Mouse (Mus musculus) myocyte (in vitro differentiated cells): ENCODE measurements at regions not wholly inside any gene's neighbourhood (a gene's known extent, or its start where the extent isn't known, plus 50 kb on each side); places are given as distances from the start of the nearest gene placed in this dataset.

ENCODE experiments used
- H3K27me3 ChIP-seq: one replicate; pipeline ENCODE4 v1.6.1; 2011; ENCODE audit not compliant: control insufficient read depth, insufficient read depth, insufficient read length
- H3K36me3 ChIP-seq: one replicate; pipeline ENCODE4 v1.6.1; 2011; ENCODE audit not compliant: control insufficient read depth, insufficient read depth
- H3K4me2 ChIP-seq: one replicate; pipeline ENCODE4 v1.6.1; 2011; ENCODE audit warnings: low read depth, control low read depth
- H3K4me3 ChIP-seq: one replicate; pipeline ENCODE4 v1.5.1; 2011; ENCODE audit warnings: mild to moderate bottlenecking, control low read depth, moderate library complexity
- H3K79me2 ChIP-seq: one replicate; pipeline ENCODE4 v1.6.1; 2011; ENCODE audit not compliant: control insufficient read depth, insufficient read depth
- H3ac ChIP-seq: one replicate; pipeline ENCODE4 v1.6.1; 2011; ENCODE audit not compliant: control insufficient read depth, insufficient read length
- CEBPB ChIP-seq: IDR thresholded peaks from 2 replicates; pipeline ENCODE4 v1.6.1; 2011; ENCODE audit warnings: mild to moderate bottlenecking, moderate library complexity; ENCODE audit not compliant: poor library complexity, insufficient read depth, severe bottlenecking
- E2F4 ChIP-seq: IDR thresholded peaks from one replicate; pipeline ENCODE4 v1.6.1; 2011; ENCODE audit warnings: mild to moderate bottlenecking, control low read depth, moderate library complexity; ENCODE audit not compliant: insufficient read depth
- MAX ChIP-seq: IDR thresholded peaks from one replicate; pipeline ENCODE4 v1.6.1; 2011; ENCODE audit warnings: low read depth, mild to moderate bottlenecking, control low read depth
- MYOD1 ChIP-seq, 3 experiments: IDR thresholded peaks; one replicate each; pipeline ENCODE4 v1.6.1; 2011; ENCODE audit warnings: control low read depth in 2 of 3, low read depth in 2 of 3, mild to moderate bottlenecking in 2 of 3, moderate library complexity in 1 of 3; ENCODE audit not compliant: insufficient read length in 2 of 3, control insufficient read depth in 1 of 3
- MYOG ChIP-seq, 3 experiments: IDR thresholded peaks; one replicate each; pipeline ENCODE4 v1.6.1; 2011; ENCODE audit warnings: control low read depth in 2 of 3, low read depth in 2 of 3, mild to moderate bottlenecking in 2 of 3; ENCODE audit not compliant: insufficient read length in 2 of 3, control insufficient read depth in 1 of 3, insufficient read depth in 1 of 3
- POLR2A ChIP-seq: IDR thresholded peaks from one replicate; pipeline ENCODE4 v1.6.1; 2011; ENCODE audit warnings: low read depth, mild to moderate bottlenecking, control low read depth, moderate library complexity; ENCODE audit not compliant: insufficient read length
- POLR2AphosphoS2 ChIP-seq: IDR thresholded peaks from one replicate; pipeline ENCODE4 v1.6.1; 2011; ENCODE audit warnings: low read depth, control low read depth; ENCODE audit not compliant: insufficient read length
- REST ChIP-seq: IDR thresholded peaks from one replicate; pipeline ENCODE4 v1.6.1; 2011; ENCODE audit warnings: mild to moderate bottlenecking, control low read depth, moderate library complexity; ENCODE audit not compliant: insufficient read depth, insufficient read length
- SRF ChIP-seq: IDR thresholded peaks from one replicate; pipeline ENCODE4 v1.6.1; 2011; ENCODE audit warnings: low read depth; ENCODE audit not compliant: control insufficient read depth, insufficient read length
- TCF12 ChIP-seq: IDR thresholded peaks from one replicate; pipeline ENCODE4 v1.6.1; 2011; ENCODE audit warnings: mild to moderate bottlenecking, control low read depth; ENCODE audit not compliant: poor library complexity, insufficient read depth, severe bottlenecking
- TCF3 ChIP-seq: IDR thresholded peaks from one replicate; pipeline ENCODE4 v1.6.1; 2011; ENCODE audit warnings: low read depth, control low read depth; ENCODE audit not compliant: insufficient read length
- USF1 ChIP-seq: IDR thresholded peaks from one replicate; pipeline ENCODE4 v1.6.1; 2011; ENCODE audit warnings: low read depth, mild to moderate bottlenecking, control low read depth, moderate library complexity

DNA sequence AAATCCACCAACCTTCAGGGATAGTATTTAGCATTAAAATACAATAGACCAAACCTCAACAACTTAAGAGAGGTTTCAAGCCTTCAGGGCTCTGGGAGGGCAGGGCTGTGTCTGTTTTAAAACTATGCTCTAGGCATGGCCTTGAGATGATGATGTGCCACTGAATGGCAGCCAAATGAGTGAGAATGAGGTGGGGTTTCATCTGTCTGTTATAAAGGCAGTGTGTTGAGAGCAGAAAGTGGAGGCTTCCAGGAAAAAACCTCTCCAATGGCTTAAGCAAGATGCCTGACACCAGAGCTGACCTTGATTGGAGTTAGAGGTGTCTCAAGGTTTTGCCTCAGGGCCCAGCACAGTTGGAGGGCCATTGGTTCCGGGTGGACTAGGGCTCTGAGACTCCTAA, 111.1 kb upstream of the Tut7 start:
- TF ChIP-seq TCF12 (no peak), REST (no peak), TCF3 (no peak), SRF (no peak), MYOG (IDR thresholded peaks at IDR 0.05; ENCODE audit: control insufficient read depth in 1 of 3, insufficient read depth in 1 of 3, insufficient read length in 2 of 3, low read depth in 2 of 3) (no peak), MAX (no peak), USF1 (no peak), POLR2A (no peak), E2F4 (no peak), CEBPB (no peak), MYOD1 (IDR thresholded peaks at IDR 0.05; ENCODE audit: control insufficient read depth in 1 of 3, insufficient read length in 2 of 3, low read depth in 2 of 3) (no peak), POLR2AphosphoS2 (no peak)
- no peak overlapping the region for H3K4me3 ChIP-seq
- H3K27me3 ChIP-seq = no peaks in the 10 kb centered on the region
- H3K36me3 ChIP-seq = no peaks in the 10 kb centered on the region
- no peaks in the 10 kb centered on the region for H3K79me2 ChIP-seq
- no peak overlapping the region for H3K4me2 ChIP-seq
- no peak overlapping the region for H3ac ChIP-seq

DNA sequence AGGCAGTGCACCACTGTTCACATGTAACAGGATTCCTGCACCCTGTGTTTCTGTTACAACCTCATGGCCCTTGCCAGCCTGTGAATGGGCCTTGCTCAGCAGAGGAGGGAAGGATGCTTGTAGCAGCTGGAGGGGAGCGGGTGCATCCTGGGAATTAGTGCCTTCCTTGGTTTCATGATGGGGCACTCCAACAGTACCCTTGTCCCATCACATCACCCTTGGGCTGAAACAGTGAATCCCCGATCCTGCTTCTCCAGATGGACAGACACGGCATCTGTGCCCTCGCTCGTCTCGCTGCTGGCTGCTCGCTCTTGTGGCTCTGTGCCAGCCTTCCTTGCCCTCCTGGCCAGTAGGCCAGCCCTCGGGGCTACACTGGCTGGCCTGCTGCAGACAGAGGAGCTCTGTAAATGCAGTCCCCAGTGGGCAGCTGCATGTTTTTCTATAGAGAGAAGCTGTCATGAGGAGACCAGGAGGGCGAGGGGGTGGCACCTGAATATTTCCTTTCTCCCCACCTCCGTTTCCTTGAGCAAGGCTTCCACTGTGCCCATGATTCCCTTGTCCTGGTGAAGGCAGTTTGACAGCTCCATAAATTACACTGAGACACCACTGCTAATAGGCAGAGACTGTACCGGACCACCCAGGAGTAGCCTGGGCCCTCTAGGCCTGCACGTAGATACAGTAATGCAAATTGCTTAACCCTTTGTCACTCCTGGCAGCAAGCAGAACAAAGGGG, 104.6 kb upstream of the Tut7 start:
- no peaks in the 10 kb centered on the region for H3K27me3 ChIP-seq
- no peaks in the 10 kb centered on the region for H3K36me3 ChIP-seq
- TF ChIP-seq MYOG (IDR thresholded peaks at IDR 0.05; ENCODE audit: control insufficient read depth in 1 of 3, insufficient read depth in 1 of 3, insufficient read length in 2 of 3, low read depth in 2 of 3) (no peak), TCF3 (no peak), REST (no peak), POLR2A (no peak), MYOD1 (IDR thresholded peaks at IDR 0.05; ENCODE audit: control insufficient read depth in 1 of 3, insufficient read length in 2 of 3, low read depth in 2 of 3) (no peak), POLR2AphosphoS2 (no peak), MAX (no peak)
- no peak overlapping the region for H3K4me3 ChIP-seq
- H3K4me2 ChIP-seq = no peak overlapping the region
- no peak overlapping the region for H3ac ChIP-seq
- H3K79me2 ChIP-seq = no peaks in the 10 kb centered on the region

DNA sequence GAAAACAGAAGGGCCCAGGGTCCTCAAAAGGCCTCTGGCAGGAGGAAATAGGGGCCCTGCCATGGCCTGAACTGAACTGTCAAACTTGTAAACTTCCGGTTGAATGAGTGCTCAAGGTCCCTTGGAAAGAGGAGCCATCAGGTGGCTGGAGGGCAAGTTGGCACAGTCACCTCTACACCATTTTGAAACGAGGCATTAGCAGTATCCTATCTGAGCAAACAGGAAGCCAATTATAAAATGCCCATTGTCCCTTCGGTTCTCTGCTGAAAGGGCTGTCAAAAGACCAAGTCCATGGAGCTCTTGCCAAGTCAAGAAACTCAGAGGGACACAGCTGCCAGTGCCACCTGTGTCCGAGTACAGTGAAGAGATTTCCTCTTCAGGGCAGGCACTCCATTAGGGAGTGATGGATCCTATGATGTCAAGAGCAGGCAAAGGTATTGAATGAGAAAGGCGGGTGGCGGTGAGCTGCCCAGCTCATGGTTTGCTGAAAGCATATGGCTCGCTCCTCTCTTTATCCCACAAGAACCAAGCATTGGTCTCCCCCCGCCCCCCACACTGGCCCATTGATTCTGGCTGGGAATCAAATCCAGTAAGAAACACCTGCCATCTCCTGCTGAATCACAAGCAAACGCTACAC, 103.0 kb upstream of the Tut7 start:
- Histone ChIP-seq H3K36me3 (no peaks in the 10 kb centered on the region), H3K4me2 (no peak overlapping the region), H3K79me2 (no peaks in the 10 kb centered on the region), H3K4me3 (no peak overlapping the region), H3K27me3 (no peaks in the 10 kb centered on the region), H3ac (no peak overlapping the region)
- TF ChIP-seq MYOG (IDR thresholded peaks at IDR 0.05; ENCODE audit: control insufficient read depth in 1 of 3, insufficient read depth in 1 of 3, insufficient read length in 2 of 3, low read depth in 2 of 3) (peak in 1 of 3 experiments; percentile 75), MYOD1 (IDR thresholded peaks at IDR 0.05; ENCODE audit: control insufficient read depth in 1 of 3, insufficient read length in 2 of 3, low read depth in 2 of 3) (peak in 2 of 3 experiments; percentile 51 to 56), SRF (no peak)

DNA sequence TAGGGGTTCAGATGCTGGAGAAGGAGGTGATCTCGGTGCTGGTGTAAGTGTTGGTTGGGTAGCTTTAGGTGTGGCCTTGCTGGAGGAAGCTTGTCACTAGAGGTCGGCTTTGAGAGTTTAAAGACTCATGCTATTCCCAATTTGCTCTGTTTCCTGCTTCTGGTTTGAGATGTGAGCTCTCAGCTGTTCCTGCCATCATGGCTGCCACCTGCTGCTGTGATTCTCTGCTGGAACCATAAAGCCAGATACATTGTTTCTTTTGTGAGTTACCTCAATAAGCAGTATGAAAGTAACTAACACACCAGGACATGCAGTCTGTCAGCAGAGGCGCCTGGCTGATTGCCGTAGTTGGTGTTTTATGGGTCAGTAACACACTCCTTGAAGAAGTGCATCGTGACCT, 94.2 kb upstream of the Tut7 start:
- Histone ChIP-seq H3K4me2 (no peak overlapping the region), H3K79me2 (no peaks in the 10 kb centered on the region), H3K27me3 (no peaks in the 10 kb centered on the region), H3ac (no peak overlapping the region), H3K36me3 (no peaks in the 10 kb centered on the region), H3K4me3 (no peak overlapping the region)
- TF ChIP-seq TCF3 = no peak
- peak in 1 of 3 experiments; percentile 34 for TF ChIP-seq MYOG (IDR thresholded peaks at IDR 0.05; ENCODE audit: control insufficient read depth in 1 of 3, insufficient read depth in 1 of 3, insufficient read length in 2 of 3, low read depth in 2 of 3)
- TF ChIP-seq POLR2AphosphoS2 = no peak
- no peak for TF ChIP-seq USF1
- no peak for TF ChIP-seq SRF
- peak in 2 of 3 experiments; percentile 61 to 63 for TF ChIP-seq MYOD1 (IDR thresholded peaks at IDR 0.05; ENCODE audit: control insufficient read depth in 1 of 3, insufficient read length in 2 of 3, low read depth in 2 of 3)
- TF ChIP-seq TCF12 = no peak
- no peak for TF ChIP-seq POLR2A
